Mouse (Mus musculus) hindbrain, postnatal 0 days (tissue): ENCODE data around the gene Prf1. TPM values are rescaled to one million over a fixed set of nuclear protein-coding genes. Genes with fewer than 3 reads are reported as not detected.

Source experiments
- ATAC-seq: fragments of 200-750 bp; cut with Nextera tagmentation; 2 replicates; pipeline ENCODE4 v1.8.0; 2017; ENCODE audit warnings: mild to moderate bottlenecking, moderate TSS enrichment, moderate library complexity
- DNase-seq: peaks from one replicate; pipeline ENCODE4 v3.0.0-alpha.2; 2015; ENCODE audit warnings: low spot score
- H3K27ac ChIP-seq: fragments of 300-500 bp; sonication (generic); 2 replicates; pipeline ENCODE4 v1.5.1; 2014; ENCODE audit warnings: mild to moderate bottlenecking
- H3K27me3 ChIP-seq: fragments of 300-500 bp; sonication (generic); 2 replicates; pipeline ENCODE4 v1.6.1; 2014; ENCODE audit warnings: low read length, mixed read lengths; ENCODE audit not compliant: insufficient read depth
- H3K36me3 ChIP-seq: fragments of 300-500 bp; sonication (generic); 2 replicates; pipeline ENCODE4 v1.6.1; 2014; ENCODE audit warnings: low read length, mixed read lengths; ENCODE audit not compliant: insufficient read depth
- H3K4me1 ChIP-seq: fragments of 300-500 bp; sonication (generic); 2 replicates; pipeline ENCODE4 v1.6.1; 2014; ENCODE audit warnings: antibody characterized with exemption, low read length, mixed read lengths; ENCODE audit not compliant: insufficient read depth
- H3K4me2 ChIP-seq: fragments of 300-500 bp; sonication (generic); 2 replicates; pipeline ENCODE4 v1.6.1; 2014; ENCODE audit warnings: low read depth, mild to moderate bottlenecking, low read length, moderate library complexity, mixed read lengths
- H3K4me3 ChIP-seq: fragments of 300-500 bp; sonication (generic); 2 replicates; pipeline ENCODE4 v1.5.1; 2014; ENCODE audit warnings: low read length
- H3K9ac ChIP-seq: fragments of 300-500 bp; sonication (generic); replicated peaks from 2 replicates; pipeline ENCODE4 v1.6.1; 2014; ENCODE audit warnings: mild to moderate bottlenecking, low read length, moderate library complexity, mixed read lengths
- H3K9me3 ChIP-seq: fragments of 300-500 bp; sonication (generic); 2 replicates; pipeline ENCODE4 v1.6.1; 2016; ENCODE audit warnings: low read length, mixed read lengths
- CTCF ChIP-seq: IDR thresholded peaks from 2 replicates; pipeline ENCODE4 v1.5.1; 2016; ENCODE audit warnings: antibody characterized with exemption, control low read depth, low read depth
- WGBS: fragments of 180-500 bp; shearing (Covaris S2); extraction: QIAGEN DNeasy Blood & Tissue Kit; methylation state at CpG from one replicate; pipeline ENCODE4 v1.1.7; 2014; 5-methylcytosine and 5-hydroxymethylcytosine counted together
- polyA plus RNA-seq: library from polyadenylated mRNA; unstranded; fragments of >200 nt; fragmentation: Nextera tagmentation; extraction: Ambion mirVana; gene quantifications from 2 replicates; pipeline ENCODE4 v1.2.1, GENCODE M21; 2015
- total RNA-seq: library from RNA; depleted of rRNA; stranded (reverse); fragments of >200 nt; gene quantifications from 2 replicates; pipeline ENCODE4 v1.2.3, GENCODE M21; 2014

Prf1 gene
- total and polyA plus RNA-seq, 2 experiments from 2014 or later, result not detected

GRCm38 (mm10) chr10:61261229-61262156 is 36.1 kb upstream of the Prf1 start:
- ATAC-seq (peak; percentile 69; the same call in 1 of the 2 replicates), DNase-seq (peak; percentile 58)
- Histone ChIP-seq H3K27me3 (no peaks in the 10 kb centered on the region), H3K4me2 (no peak overlapping the region), H3K9ac (no peak overlapping the region), H3K4me3 (no peak overlapping the region), H3K9me3 (peaks cover 3% of the 10 kb centered on the region; the same call in 1 of the 2 replicates), H3K36me3 (no peaks in the 10 kb centered on the region), H3K4me1 (peaks cover 3% of the 10 kb centered on the region; the same call in 1 of the 2 replicates), H3K27ac (no peak overlapping the region; the same call in 1 of the 2 replicates)
- no peak for TF ChIP-seq CTCF
- 54% methylated on average over 13 of the region's 13 CpGs for WGBS

GRCm38 (mm10) chr10:61263606-61264005 is 34.0 kb upstream of the Prf1 start:
- DNase-seq (no peak), ATAC-seq (no peak)
- Histone ChIP-seq H3K4me2 (no peak overlapping the region), H3K27ac (no peak overlapping the region), H3K4me3 (no peak overlapping the region), H3K36me3 (no peaks in the 10 kb centered on the region), H3K9me3 (no peaks in the 10 kb centered on the region), H3K4me1 (peaks cover 3% of the 10 kb centered on the region; the same call in 1 of the 2 replicates), H3K27me3 (no peaks in the 10 kb centered on the region), H3K9ac (no peak overlapping the region)
- 85% methylated on average over 8 of the region's 8 CpGs for WGBS
- TF ChIP-seq CTCF, result no peak

- no peak for ATAC-seq
- no peaks in the 10 kb centered on the region for H3K27me3 ChIP-seq
- no peak overlapping the region for H3K4me3 ChIP-seq
Observed at GRCm38 (mm10) chr10:61267378-61267777, 30.3 kb upstream of the Prf1 start.

GRCm38 (mm10) chr10:61272089-61272626 is 25.5 kb upstream of the Prf1 start:
- Histone ChIP-seq H3K27ac (no peak overlapping the region), H3K9ac (no peak overlapping the region), H3K4me3 (no peak overlapping the region), H3K4me1 (0 out of 2 replicates have a peak, but pooled peaks cover 7% of the 10 kb centered on the region), H3K36me3 (no peaks in the 10 kb centered on the region), H3K9me3 (no peaks in the 10 kb centered on the region), H3K27me3 (no peaks in the 10 kb centered on the region), H3K4me2 (peak overlapping the region; percentile 95; the same call in 1 of the 2 replicates)
- DNase-seq (no peak), ATAC-seq (no peak)
- no peak for TF ChIP-seq CTCF
- WGBS, result 61% methylated on average over 8 of the region's 8 CpGs

More at GRCm38 (mm10) chr10:61267378-61267777, 30.3 kb upstream of the Prf1 start:
- WGBS, result 92% methylated on average over 5 of the region's 5 CpGs
- no peaks in the 10 kb centered on the region for H3K9me3 ChIP-seq
- no peak overlapping the region for H3K27ac ChIP-seq
- no peak overlapping the region for H3K4me2 ChIP-seq
- no peak for DNase-seq
- TF ChIP-seq CTCF, result no peak
- H3K4me1 ChIP-seq, result no peaks in the 10 kb centered on the region
- H3K36me3 ChIP-seq, result no peaks in the 10 kb centered on the region
- no peak overlapping the region for H3K9ac ChIP-seq

GRCm38 (mm10) chr10:61272631-61273030 is 25.0 kb upstream of the Prf1 start:
- Histone ChIP-seq H3K27me3 (no peaks in the 10 kb centered on the region), H3K27ac (no peak overlapping the region), H3K36me3 (no peaks in the 10 kb centered on the region), H3K4me3 (peak overlapping the region; percentile 53), H3K9me3 (no peaks in the 10 kb centered on the region), H3K9ac (peak overlapping the region; percentile 40; the same call in 1 of the 2 replicates), H3K4me1 (0 out of 2 replicates have a peak, but pooled peaks cover 7% of the 10 kb centered on the region), H3K4me2 (peak overlapping the region; percentile 95)
- WGBS, result 41% methylated on average over 5 of the region's 5 CpGs
- no peak for ATAC-seq
- DNase-seq, result no peak
- TF ChIP-seq CTCF, result no peak

- H3K4me3 ChIP-seq, result peak within 1 kb of the TSS; percentile 53
- no peak within 1 kb of the TSS; the same call in 1 of the 2 replicates for H3K27ac ChIP-seq
- ATAC-seq (peak; percentile 55; the same call in 1 of the 2 replicates), DNase-seq (peak; percentile 45)
- H3K27me3 ChIP-seq, result no peaks in the 10 kb centered on the region
- no peaks in the 10 kb centered on the region for H3K9me3 ChIP-seq
- peaks cover 10% of the 10 kb centered on the region; the same call in 1 of the 2 replicates for H3K4me1 ChIP-seq
- H3K36me3 ChIP-seq, result no peaks in the 10 kb centered on the region
- peak within 1 kb of the TSS; percentile 95 for H3K4me2 ChIP-seq
- peak within 1 kb of the TSS; percentile 40; the same call in 1 of the 2 replicates for H3K9ac ChIP-seq
- WGBS, result 2% methylated on average over 64 of the region's 75 CpGs
- no peak for TF ChIP-seq CTCF
Observed at GRCm38 (mm10) chr10:61273081-61273843, 24.4 kb upstream of the Prf1 start, which contains the start of gene Adamts14. TSS of gene Adamts14 (minus strand) at chr10:61273438.
